ENCODE assay signal across 18 mouse cellular contexts in the genomic region with DNA sequence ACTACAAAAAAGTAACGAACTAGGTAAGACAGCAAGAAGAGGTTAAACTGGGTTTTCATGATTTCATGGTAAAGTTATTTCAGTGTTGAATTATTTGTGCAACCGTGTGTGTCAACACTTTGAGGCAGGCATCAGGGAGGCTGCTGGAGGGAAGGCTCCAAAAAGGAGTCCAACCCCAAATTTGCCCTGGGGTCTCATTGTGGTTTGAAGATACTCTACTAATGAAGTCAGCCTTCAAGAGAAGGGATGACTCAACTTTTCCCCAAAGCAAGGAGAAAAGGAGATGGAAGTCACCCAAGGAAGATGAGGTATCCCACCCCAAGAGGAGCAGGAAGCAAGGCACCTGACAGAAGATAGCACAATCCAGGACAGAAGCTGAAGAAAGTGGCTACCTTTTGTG. TPM values are rescaled to one million over a fixed set of nuclear protein-coding genes. Genes with fewer than 3 reads are reported as not detected.
"Had no signal": no experiment of that assay in that cellular context is flagged by ENCODE, and none has a peak within 500 bp of the region (broad histone marks: within the 10 kb centered on the region; RNA-seq: fewer than 3 reads in every experiment).

No protein-coding gene starts in this region.

- DNase-seq: kidney, adult 8-10 months; kidney, postnatal 25 days; layer of hippocampus, adult 9-11 months; liver, embryonic 13.5 days; lung, adult 2 months; lung, postnatal 14 days; retina, postnatal 1 day; right cerebral cortex, postnatal 25 days; thymus, adult 18-20 months; thymus, postnatal 36 days had no signal

- H3K27ac ChIP-seq: layer of hippocampus, adult 2 months; liver, embryonic 13.5 days; midbrain, embryonic 12.5 days; midbrain, embryonic 15.5 days; neural tube, embryonic 13.5 days had no signal

- H3K9me3 ChIP-seq: liver, embryonic 13.5 days; midbrain, embryonic 12.5 days; midbrain, embryonic 15.5 days; neural tube, embryonic 13.5 days had no signal

- H3K4me1 ChIP-seq: liver, embryonic 13.5 days; midbrain, embryonic 12.5 days; midbrain, embryonic 15.5 days; neural tube, embryonic 13.5 days had no signal

- H3K4me2 ChIP-seq: liver, embryonic 13.5 days; midbrain, embryonic 12.5 days; midbrain, embryonic 15.5 days; neural tube, embryonic 13.5 days had no signal

- H3K4me3 ChIP-seq: layer of hippocampus, adult 2 months; liver, embryonic 13.5 days; midbrain, embryonic 12.5 days; midbrain, embryonic 15.5 days; myocyte; neural tube, embryonic 13.5 days had no signal

- H3K9ac ChIP-seq: liver, embryonic 13.5 days; midbrain, embryonic 12.5 days; midbrain, embryonic 15.5 days; neural tube, embryonic 13.5 days had no signal

- ATAC-seq: midbrain, embryonic 15.5 days had no signal

- H3K36me3 ChIP-seq: liver, embryonic 13.5 days; midbrain, embryonic 12.5 days; midbrain, embryonic 15.5 days; neural tube, embryonic 13.5 days had no signal

- H3K27me3 ChIP-seq: liver, embryonic 13.5 days; midbrain, embryonic 12.5 days; midbrain, embryonic 15.5 days; neural tube, embryonic 13.5 days had no signal

RNA-seq across cellular contexts. Expression of gene Fndc1, which starts 31.9 kb away (rescaled TPM):
- total RNA-seq: megakaryocyte-erythroid progenitor cell, adult 5-6 weeks; monocyte, adult 5-6 weeks; neutrophil, adult 5-6 weeks had no signal
